Mouse (Mus musculus): ENCODE results near the gene Zfp664. TPM values are rescaled to one million over a fixed set of nuclear protein-coding genes. Genes with fewer than 3 reads are reported as not detected.

Zfp664 gene
- polyA plus RNA-seq, 1 experiment: 19.6 TPM

DNA sequence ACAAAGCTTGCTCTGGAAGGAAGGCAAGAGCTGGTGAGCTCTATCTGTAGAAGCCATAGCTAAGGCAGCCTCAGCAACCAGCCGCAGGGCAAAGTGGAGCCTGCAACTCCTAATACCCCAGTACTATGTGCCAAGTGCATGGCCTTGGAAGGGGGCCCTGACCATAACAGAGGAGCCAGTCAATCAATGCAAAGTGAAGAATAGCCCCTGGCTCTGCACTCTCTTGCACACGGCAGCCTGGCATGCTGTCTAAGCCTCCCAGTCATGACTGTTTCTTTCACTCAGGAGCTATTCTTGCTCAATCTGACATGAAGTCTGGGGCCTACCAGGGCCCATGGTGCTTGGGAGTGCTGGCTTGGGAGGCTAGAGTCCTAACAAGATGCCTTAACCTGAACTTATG is 21.8 kb upstream of the Zfp664 start:
- Histone ChIP-seq H3ac (ENCODE audit: control insufficient read depth, insufficient read length) (no peak overlapping the region), H3K36me3 (ENCODE audit: control insufficient read depth, insufficient read depth) (no peaks in the 10 kb centered on the region), H3K79me2 (ENCODE audit: control insufficient read depth, insufficient read depth) (no peaks in the 10 kb centered on the region), H3K4me3 (no peak overlapping the region), H3K27me3 (ENCODE audit: control insufficient read depth, insufficient read depth, insufficient read length) (no peaks in the 10 kb centered on the region), H3K4me2 (ENCODE audit: low read depth) (no peak overlapping the region)
- no peak for TF ChIP-seq MAX (IDR thresholded peaks at IDR 0.05; ENCODE audit: low read depth)

DNA sequence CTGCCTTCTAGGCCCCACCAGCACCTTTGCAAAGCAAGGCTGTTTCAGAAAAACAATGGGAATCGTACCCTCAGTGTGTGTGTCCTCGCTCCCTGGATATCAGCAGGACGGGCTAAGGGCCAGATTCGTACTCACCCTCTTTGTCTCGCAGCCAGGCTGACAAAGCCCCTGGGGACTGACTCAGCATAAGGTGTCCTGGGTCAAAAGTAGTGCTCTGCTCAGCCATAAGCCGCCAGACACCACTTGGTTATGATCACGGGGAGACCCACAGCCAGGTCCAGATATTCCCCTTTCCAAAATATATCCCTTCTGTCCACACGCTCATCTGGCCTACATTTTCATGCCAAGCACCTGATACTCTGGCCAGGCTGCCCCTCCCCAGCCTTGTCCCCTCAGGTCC is 19.1 kb upstream of the Zfp664 start:
- Histone ChIP-seq H3K4me3 (no peak overlapping the region), H3K4me2 (ENCODE audit: low read depth) (peak overlapping the region; percentile 35), H3K27me3 (ENCODE audit: control insufficient read depth, insufficient read depth, insufficient read length) (no peaks in the 10 kb centered on the region), H3ac (ENCODE audit: control insufficient read depth, insufficient read length) (no peak overlapping the region), H3K79me2 (ENCODE audit: control insufficient read depth, insufficient read depth) (no peaks in the 10 kb centered on the region), H3K36me3 (ENCODE audit: control insufficient read depth, insufficient read depth) (no peaks in the 10 kb centered on the region)
- no peak for TF ChIP-seq POLR2AphosphoS2 (IDR thresholded peaks at IDR 0.05; ENCODE audit: insufficient read length, low read depth)
- no peak for TF ChIP-seq MYOG (IDR thresholded peaks at IDR 0.05; ENCODE audit: control insufficient read depth in 1 of 3, insufficient read depth in 1 of 3, insufficient read length in 2 of 3, low read depth in 2 of 3)
- TF ChIP-seq SRF (IDR thresholded peaks at IDR 0.05; ENCODE audit: control insufficient read depth, insufficient read length, low read depth): no peak

- H3K36me3 ChIP-seq (ENCODE audit: control insufficient read depth, insufficient read depth): no peaks in the 10 kb centered on the region
- H3K4me2 ChIP-seq (ENCODE audit: low read depth): no peak overlapping the region
- TF ChIP-seq REST (IDR thresholded peaks at IDR 0.05; ENCODE audit: insufficient read depth, insufficient read length): no peak
- TF ChIP-seq POLR2A (IDR thresholded peaks at IDR 0.05; ENCODE audit: insufficient read length, low read depth): no peak
- TF ChIP-seq SRF (IDR thresholded peaks at IDR 0.05; ENCODE audit: control insufficient read depth, insufficient read length, low read depth): no peak
- TF ChIP-seq TCF3 (IDR thresholded peaks at IDR 0.05; ENCODE audit: insufficient read length, low read depth): no peak
- no peak for TF ChIP-seq E2F4 (IDR thresholded peaks at IDR 0.05; ENCODE audit: insufficient read depth)
- no peak for TF ChIP-seq POLR2AphosphoS2 (IDR thresholded peaks at IDR 0.05; ENCODE audit: insufficient read length, low read depth)
- TF ChIP-seq MYOG (IDR thresholded peaks at IDR 0.05; ENCODE audit: control insufficient read depth in 1 of 3, insufficient read depth in 1 of 3, insufficient read length in 2 of 3, low read depth in 2 of 3): no peak
- no peak for TF ChIP-seq CEBPB (IDR thresholded peaks at IDR 0.05; ENCODE audit: insufficient read depth, poor library complexity, severe bottlenecking)
- TF ChIP-seq USF1 (IDR thresholded peaks at IDR 0.05; ENCODE audit: low read depth): no peak
- TF ChIP-seq MYOD1 (IDR thresholded peaks at IDR 0.05; ENCODE audit: control insufficient read depth in 1 of 3, insufficient read length in 2 of 3, low read depth in 2 of 3): no peak
- no peak for TF ChIP-seq TCF12 (IDR thresholded peaks at IDR 0.05; ENCODE audit: insufficient read depth, poor library complexity, severe bottlenecking)
- no peak for TF ChIP-seq MAX (IDR thresholded peaks at IDR 0.05; ENCODE audit: low read depth)
- peaks cover 4% of the 10 kb centered on the region for H3K79me2 ChIP-seq (ENCODE audit: control insufficient read depth, insufficient read depth)
- H3K4me3 ChIP-seq: no peak overlapping the region
- no peaks in the 10 kb centered on the region for H3K27me3 ChIP-seq (ENCODE audit: control insufficient read depth, insufficient read depth, insufficient read length)
- H3ac ChIP-seq (ENCODE audit: control insufficient read depth, insufficient read length): no peak overlapping the region
Measured at GRCm38 (mm10) chr5:124844929-124845328, 17.6 kb upstream of the Zfp664 start.

DNA sequence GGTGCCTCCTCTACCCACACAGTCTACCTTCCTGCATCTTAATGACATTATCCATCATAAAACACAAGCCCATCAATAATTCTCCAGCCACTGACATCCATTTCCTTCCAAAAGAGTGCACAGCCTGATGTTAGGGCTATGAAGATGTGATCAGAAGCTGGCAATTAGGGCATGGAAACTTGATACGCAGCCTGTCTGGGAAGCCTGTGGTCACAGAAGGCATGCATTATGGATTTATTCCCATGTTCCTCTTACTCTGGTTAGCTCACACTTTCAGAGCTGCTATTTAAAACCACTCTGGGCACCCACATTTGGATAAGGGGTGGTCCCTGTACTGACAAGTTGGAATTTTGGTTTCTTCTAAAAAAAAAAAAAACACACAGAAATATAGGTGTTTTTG is 15.5 kb upstream of the Zfp664 start:
- peak overlapping the region; percentile 62 for H3K4me2 ChIP-seq (ENCODE audit: low read depth)
- H3ac ChIP-seq (ENCODE audit: control insufficient read depth, insufficient read length): no peak overlapping the region
- no peak overlapping the region for H3K4me3 ChIP-seq
- H3K27me3 ChIP-seq (ENCODE audit: control insufficient read depth, insufficient read depth, insufficient read length): no peaks in the 10 kb centered on the region
- TF ChIP-seq TCF12 (IDR thresholded peaks at IDR 0.05; ENCODE audit: insufficient read depth, poor library complexity, severe bottlenecking) (no peak), MYOG (IDR thresholded peaks at IDR 0.05; ENCODE audit: control insufficient read depth in 1 of 3, insufficient read depth in 1 of 3, insufficient read length in 2 of 3, low read depth in 2 of 3) (no peak), POLR2A (IDR thresholded peaks at IDR 0.05; ENCODE audit: insufficient read length, low read depth) (no peak), E2F4 (IDR thresholded peaks at IDR 0.05; ENCODE audit: insufficient read depth) (no peak), MYOD1 (IDR thresholded peaks at IDR 0.05; ENCODE audit: control insufficient read depth in 1 of 3, insufficient read length in 2 of 3, low read depth in 2 of 3) (no peak), MAX (IDR thresholded peaks at IDR 0.05; ENCODE audit: low read depth) (no peak), CEBPB (IDR thresholded peaks at IDR 0.05; ENCODE audit: insufficient read depth, poor library complexity, severe bottlenecking) (no peak)
- no peaks in the 10 kb centered on the region for H3K36me3 ChIP-seq (ENCODE audit: control insufficient read depth, insufficient read depth)
- H3K79me2 ChIP-seq (ENCODE audit: control insufficient read depth, insufficient read depth): peaks cover 4% of the 10 kb centered on the region

- Histone ChIP-seq H3K79me2 (ENCODE audit: control insufficient read depth, insufficient read depth) (peaks cover 4% of the 10 kb centered on the region), H3K4me3 (no peak overlapping the region), H3K27me3 (ENCODE audit: control insufficient read depth, insufficient read depth, insufficient read length) (no peaks in the 10 kb centered on the region), H3K4me2 (ENCODE audit: low read depth) (no peak overlapping the region), H3K36me3 (ENCODE audit: control insufficient read depth, insufficient read depth) (no peaks in the 10 kb centered on the region), H3ac (ENCODE audit: control insufficient read depth, insufficient read length) (no peak overlapping the region)
- TF ChIP-seq MYOD1 (IDR thresholded peaks at IDR 0.05; ENCODE audit: control insufficient read depth in 1 of 3, insufficient read length in 2 of 3, low read depth in 2 of 3): no peak
- TF ChIP-seq TCF12 (IDR thresholded peaks at IDR 0.05; ENCODE audit: insufficient read depth, poor library complexity, severe bottlenecking): no peak
- no peak for TF ChIP-seq TCF3 (IDR thresholded peaks at IDR 0.05; ENCODE audit: insufficient read length, low read depth)
Measured at GRCm38 (mm10) chr5:124848994-124849393, 13.5 kb upstream of the Zfp664 start.

DNA sequence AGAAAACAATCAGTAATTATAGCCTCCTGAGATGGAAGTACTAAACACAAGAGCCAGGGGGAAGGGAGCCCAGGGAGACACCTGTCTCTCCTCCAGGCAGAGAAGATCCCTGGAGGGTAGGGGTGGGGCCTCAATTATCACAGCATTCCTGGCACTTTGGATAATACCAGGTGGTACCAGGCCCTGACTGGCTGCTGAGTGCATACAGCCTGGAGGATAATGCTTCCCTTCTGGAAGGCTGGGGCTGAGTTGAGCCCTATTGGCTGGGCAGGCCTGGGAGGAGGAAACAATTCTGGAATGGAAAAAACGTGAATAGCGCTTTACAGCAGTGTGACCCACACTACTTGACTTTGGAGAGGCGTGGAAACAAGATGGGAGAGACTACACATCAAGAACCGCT is 10.9 kb upstream of the Zfp664 start:
- Histone ChIP-seq H3K4me2 (ENCODE audit: low read depth) (no peak overlapping the region), H3K27me3 (ENCODE audit: control insufficient read depth, insufficient read depth, insufficient read length) (no peaks in the 10 kb centered on the region), H3K79me2 (ENCODE audit: control insufficient read depth, insufficient read depth) (peaks cover 4% of the 10 kb centered on the region), H3K4me3 (no peak overlapping the region), H3ac (ENCODE audit: control insufficient read depth, insufficient read length) (no peak overlapping the region), H3K36me3 (ENCODE audit: control insufficient read depth, insufficient read depth) (no peaks in the 10 kb centered on the region)
- TF ChIP-seq TCF3 (IDR thresholded peaks at IDR 0.05; ENCODE audit: insufficient read length, low read depth): no peak
- TF ChIP-seq USF1 (IDR thresholded peaks at IDR 0.05; ENCODE audit: low read depth): no peak
- no peak for TF ChIP-seq E2F4 (IDR thresholded peaks at IDR 0.05; ENCODE audit: insufficient read depth)
- no peak for TF ChIP-seq TCF12 (IDR thresholded peaks at IDR 0.05; ENCODE audit: insufficient read depth, poor library complexity, severe bottlenecking)
- no peak for TF ChIP-seq CEBPB (IDR thresholded peaks at IDR 0.05; ENCODE audit: insufficient read depth, poor library complexity, severe bottlenecking)
- no peak for TF ChIP-seq REST (IDR thresholded peaks at IDR 0.05; ENCODE audit: insufficient read depth, insufficient read length)
- no peak for TF ChIP-seq POLR2A (IDR thresholded peaks at IDR 0.05; ENCODE audit: insufficient read length, low read depth)
- no peak for TF ChIP-seq MYOG (IDR thresholded peaks at IDR 0.05; ENCODE audit: control insufficient read depth in 1 of 3, insufficient read depth in 1 of 3, insufficient read length in 2 of 3, low read depth in 2 of 3)
- TF ChIP-seq MYOD1 (IDR thresholded peaks at IDR 0.05; ENCODE audit: control insufficient read depth in 1 of 3, insufficient read length in 2 of 3, low read depth in 2 of 3): no peak
